ENCODE assay signal across 13 mouse cellular contexts in genomic region chr2:154233426-154233825, GRCm38 (mm10). TPM values are rescaled to one million over a fixed set of nuclear protein-coding genes. Genes with fewer than 3 reads are reported as not detected.
DNase-seq lines count a peak whose midpoint lies in the region; ATAC-seq lines count a peak whose summit lies in the region.
"Had no signal": no experiment of that assay in that cellular context is flagged by ENCODE, and none has a peak within 500 bp of the region (broad histone marks: within the 10 kb centered on the region; RNA-seq: fewer than 3 reads in every experiment).

No protein-coding gene starts in this region.

- intact Hi-C loops in heart, postnatal 36 days (cut with DNase I): no loop called here

- DNase-seq in frontal cortex, postnatal 25 days (ENCODE audit: low spot score in 2 of 2): no peak
- peak; percentile 72 for DNase-seq in brain, adult 2 months (ENCODE audit: low read depth, low spot score)
- peak; percentile 12 for DNase-seq in cerebellum, adult 8-10 months
- DNase-seq in layer of hippocampus, adult 8-10 months (ENCODE audit: low spot score in 2 of 2): peak; percentile 46 to 58
- no peak for DNase-seq in spleen, postnatal 14 days (ENCODE audit: low spot score in 2 of 2)
- no peak for DNase-seq in heart, postnatal 36 days
- DNase-seq: adrenal gland, postnatal 10 days; kidney, adult 18-20 months; kidney, postnatal 4 days; lung, postnatal 36 days had no signal

- 0 out of 2 replicates have a peak, but pooled peaks have one; percentile 38 for ATAC-seq in frontal cortex, adult (ENCODE audit: low TSS enrichment)
- ATAC-seq: midbrain, embryonic 13.5 days had no signal

RNA-seq across cellular contexts. Expression of gene Bpifb5, which starts 9.9 kb away (rescaled TPM):
- not detected for total RNA-seq in layer of hippocampus, adult 8-10 months (2022)
- not detected for total RNA-seq in heart, postnatal 36 days (2021)
- total RNA-seq: common myeloid progenitor, adult 5-6 weeks had no signal

RNA-seq across cellular contexts. Expression of gene Bpifb9a, which starts 24.2 kb away (rescaled TPM):
- under 1 TPM in 2 of 4 experiments, not detected in 2; 0.32 to 0.35 TPM for total RNA-seq in layer of hippocampus, adult 8-10 months (2022)
- not detected for total RNA-seq in heart, postnatal 36 days (2021)
- total RNA-seq: adrenal gland, postnatal 10 days; common myeloid progenitor, adult 5-6 weeks had no signal

RNA-seq across cellular contexts. Expression of gene Bpifb1, which starts 42.8 kb away (rescaled TPM):
- total RNA-seq in layer of hippocampus, adult 8-10 months (2022): under 1 TPM; 0.16 to 0.22 (median 0.18) TPM
- total RNA-seq in heart, postnatal 36 days (2021): not detected
- total RNA-seq: adrenal gland, postnatal 10 days; common myeloid progenitor, adult 5-6 weeks had no signal

Comparison
In these comparisons a context has a peak if more than half of its experiments do, and no peak if none do; other contexts are left out.
1. DNase-seq: peak in brain, adult 2 months (single experiment), cerebellum, adult 8-10 months (single experiment) and layer of hippocampus, adult 8-10 months (2 of 2); none in frontal cortex, postnatal 25 days (0 of 2), spleen, postnatal 14 days (0 of 2) and heart, postnatal 36 days (0 of 2).